Mouse (Mus musculus) embryonic fibroblast, embryonic 13.5 days (primary cell): ENCODE data around the gene Spint2. TPM values are rescaled to one million over a fixed set of nuclear protein-coding genes. Genes with fewer than 3 reads are reported as not detected.
"Not testable (repeated sequence)": the region's sequence is repeated elsewhere in the genome, so short reads cannot be mapped to it uniquely, and the experiment has no call there.

Experiments used
- H3K27ac ChIP-seq: 2 replicates; pipeline ENCODE4 v1.5.1; 2012; ENCODE audit warnings: low read length, control low read depth, inconsistent platforms; ENCODE audit not compliant: insufficient read depth
- H3K4me1 ChIP-seq: 2 replicates; pipeline ENCODE4 v1.6.1; 2011; ENCODE audit warnings: low read length; ENCODE audit not compliant: control insufficient read depth, insufficient read depth
- H3K4me3 ChIP-seq: 2 replicates; pipeline ENCODE4 v1.5.1; 2011; ENCODE audit warnings: mild to moderate bottlenecking, control low read depth, low read length; ENCODE audit not compliant: insufficient read depth
- CTCF ChIP-seq: IDR thresholded peaks from 2 replicates; pipeline ENCODE4 v1.5.1; 2011; ENCODE audit warnings: mild to moderate bottlenecking, control low read depth, low read length, moderate library complexity, borderline replicate concordance; ENCODE audit not compliant: insufficient read depth
- POLR2A ChIP-seq: IDR thresholded peaks from 2 replicates; pipeline ENCODE4 v1.6.1; 2011; ENCODE audit warnings: low read depth, mild to moderate bottlenecking, control low read depth, low read length, moderate library complexity
- polyA plus RNA-seq: library from polyadenylated mRNA; stranded (reverse); fragments of >200 nt; gene quantifications from 2 replicates; pipeline ENCODE4 v1.2.4, GENCODE M21; 2011; ENCODE audit warnings: low read depth; ENCODE audit not compliant: missing spikeins, insufficient read length

Spint2 gene
- polyA plus RNA-seq, 1 experiment, result 11.6 TPM

GRCm38 (mm10) chr7:29231517-29231916, 50.2 kb downstream of the Spint2 start:
- H3K4me3 ChIP-seq, result peak overlapping the region; percentile 45
- TF ChIP-seq POLR2A (no peak), CTCF (no peak)
- no peaks in the 10 kb centered on the region for H3K4me1 ChIP-seq
- H3K27ac ChIP-seq, result no peak overlapping the region

GRCm38 (mm10) chr7:29230560-29230959, 51.2 kb downstream of the Spint2 start:
- Histone ChIP-seq H3K27ac (no peak overlapping the region), H3K4me3 (no peak overlapping the region), H3K4me1 (no peaks in the 10 kb centered on the region)
- no peak for TF ChIP-seq POLR2A
- TF ChIP-seq CTCF, result no peak

- H3K4me3 ChIP-seq, result no peak overlapping the region
- TF ChIP-seq CTCF (no peak), POLR2A (no peak)
- no peak overlapping the region for H3K27ac ChIP-seq
- no peaks in the 10 kb centered on the region for H3K4me1 ChIP-seq
These were observed 53.5 kb downstream of the Spint2 start for GRCm38 (mm10) chr7:29228202-29228601.

- TF ChIP-seq POLR2A, result no peak
- no peak for TF ChIP-seq CTCF
- no peak overlapping the region for H3K4me3 ChIP-seq
- H3K4me1 ChIP-seq, result no peaks in the 10 kb centered on the region
- no peak overlapping the region for H3K27ac ChIP-seq
These were observed 56.2 kb downstream of the Spint2 start for GRCm38 (mm10) chr7:29225520-29225919.

- no peak overlapping the region for H3K27ac ChIP-seq
- no peak for TF ChIP-seq POLR2A
- TF ChIP-seq CTCF, result no peak
- no peaks in the 10 kb centered on the region for H3K4me1 ChIP-seq
- H3K4me3 ChIP-seq, result no peak overlapping the region
These were observed 56.8 kb downstream of the Spint2 start for GRCm38 (mm10) chr7:29224756-29225394.

GRCm38 (mm10) chr7:29214846-29215245, 66.9 kb downstream of the Spint2 start:
- TF ChIP-seq CTCF (no peak), POLR2A (no peak)
- no peak overlapping the region for H3K4me3 ChIP-seq
- H3K4me1 ChIP-seq, result no peaks in the 10 kb centered on the region
- no peak overlapping the region for H3K27ac ChIP-seq

GRCm38 (mm10) chr7:29214236-29214635, 67.5 kb downstream of the Spint2 start:
- Histone ChIP-seq H3K4me1 (no peaks in the 10 kb centered on the region), H3K27ac (no peak overlapping the region), H3K4me3 (no peak overlapping the region)
- TF ChIP-seq CTCF, result no peak
- no peak for TF ChIP-seq POLR2A

- no peaks in the 10 kb centered on the region for H3K4me1 ChIP-seq
- H3K4me3 ChIP-seq, result no peak within 1 kb of the TSS
- TF ChIP-seq CTCF (no peak), POLR2A (no peak)
- no peak within 1 kb of the TSS for H3K27ac ChIP-seq
These were observed 68.0 kb downstream of the Spint2 start, which contains the start of gene Catsperg1 for GRCm38 (mm10) chr7:29213675-29214082. Gene Catsperg1, minus strand, starts transcription at chr7:29214035.

GRCm38 (mm10) chr7:29212775-29213560, 68.7 kb downstream of the Spint2 start:
- H3K4me1 ChIP-seq, H3K4me3 ChIP-seq, H3K27ac ChIP-seq: not testable (repeated sequence)

GRCm38 (mm10) chr7:29212199-29212765, 69.4 kb downstream of the Spint2 start:
- H3K4me3 ChIP-seq, result no peak overlapping the region
- 0 out of 2 replicates have a peak overlapping the region, but pooled peaks have one; percentile 3 for H3K27ac ChIP-seq
- H3K4me1 ChIP-seq, result no peaks in the 10 kb centered on the region
- TF ChIP-seq CTCF, result no peak
- TF ChIP-seq POLR2A, result no peak
